Mouse (Mus musculus): ENCODE measurements around the gene Acsm3. TPM values are rescaled to one million over a fixed set of nuclear protein-coding genes. Genes with fewer than 3 reads are reported as not detected.

The Acsm3 gene
- polyA plus RNA-seq, 1 experiment from 2014 or later = 0.27 TPM

GRCm38 (mm10) chr7:119783453-119783852, 22.7 kb downstream of the Acsm3 start:
- H3K9ac ChIP-seq (ENCODE audit: low read depth, low read length) = no peak overlapping the region
- no peak for DNase-seq (ENCODE audit: low spot score)
- H3K4me2 ChIP-seq = no peak overlapping the region
- peaks cover 3% of the 10 kb centered on the region; the same call in 1 of the 2 replicates for H3K4me1 ChIP-seq (replicated peaks; ENCODE audit: control insufficient read depth, insufficient read depth, low read length)
- 89% methylated on average over 2 of the region's 2 CpGs for WGBS
- no peaks in the 10 kb centered on the region for H3K9me3 ChIP-seq (ENCODE audit: control insufficient read depth, low read length)
- no peak for ATAC-seq (replicated peaks; ENCODE audit: low FRiP score)
- peaks cover 17% of the 10 kb centered on the region; the same call in 1 of the 2 replicates for H3K36me3 ChIP-seq (ENCODE audit: control insufficient read depth, insufficient read depth, low read length)
- no peak overlapping the region for H3K27ac ChIP-seq (ENCODE audit: low read depth, low read length)
- no peak overlapping the region for H3K4me3 ChIP-seq (ENCODE audit: low read depth, low read length)
- H3K27me3 ChIP-seq (replicated peaks; ENCODE audit: control insufficient read depth, insufficient read depth, low read length) = no peaks in the 10 kb centered on the region

- peak overlapping the region; percentile 24 for H3K4me2 ChIP-seq
- H3K9me3 ChIP-seq (ENCODE audit: control insufficient read depth, low read length) = no peaks in the 10 kb centered on the region
- ATAC-seq (replicated peaks; ENCODE audit: low FRiP score) (peak; percentile 98), DNase-seq (ENCODE audit: low spot score) (no peak)
- peak overlapping the region; percentile 63 for H3K27ac ChIP-seq (ENCODE audit: low read depth, low read length)
- no peaks in the 10 kb centered on the region for H3K27me3 ChIP-seq (replicated peaks; ENCODE audit: control insufficient read depth, insufficient read depth, low read length)
- peaks cover 20% of the 10 kb centered on the region; the same call in 1 of the 2 replicates for H3K36me3 ChIP-seq (ENCODE audit: control insufficient read depth, insufficient read depth, low read length)
- H3K9ac ChIP-seq (ENCODE audit: low read depth, low read length) = no peak overlapping the region
- 54% methylated on average over 5 of the region's 5 CpGs for WGBS
- H3K4me3 ChIP-seq (ENCODE audit: low read depth, low read length) = no peak overlapping the region
- peaks cover 3% of the 10 kb centered on the region; the same call in 1 of the 2 replicates for H3K4me1 ChIP-seq (replicated peaks; ENCODE audit: control insufficient read depth, insufficient read depth, low read length)
Measured at GRCm38 (mm10) chr7:119784908-119785307, 24.2 kb downstream of the Acsm3 start.

- H3K27ac ChIP-seq (ENCODE audit: low read depth, low read length) = no peak overlapping the region
- H3K27me3 ChIP-seq (replicated peaks; ENCODE audit: control insufficient read depth, insufficient read depth, low read length) = no peaks in the 10 kb centered on the region
- no peaks in the 10 kb centered on the region for H3K9me3 ChIP-seq (ENCODE audit: control insufficient read depth, low read length)
- peaks cover 11% of the 10 kb centered on the region; the same call in 1 of the 2 replicates for H3K4me1 ChIP-seq (replicated peaks; ENCODE audit: control insufficient read depth, insufficient read depth, low read length)
- WGBS = 92% methylated on average over 3 of the region's 3 CpGs
- no peak overlapping the region for H3K4me3 ChIP-seq (ENCODE audit: low read depth, low read length)
- H3K36me3 ChIP-seq (ENCODE audit: control insufficient read depth, insufficient read depth, low read length) = peaks cover 22% of the 10 kb centered on the region; the same call in 1 of the 2 replicates
- no peak for ATAC-seq (replicated peaks; ENCODE audit: low FRiP score)
- DNase-seq (ENCODE audit: low spot score) = no peak
- H3K4me2 ChIP-seq = no peak overlapping the region
- H3K9ac ChIP-seq (ENCODE audit: low read depth, low read length) = no peak overlapping the region
Measured at GRCm38 (mm10) chr7:119789024-119789423, 28.3 kb downstream of the Acsm3 start.

GRCm38 (mm10) chr7:119793586-119794250, 33.0 kb downstream of the Acsm3 start, which contains the start of the genes Rexo5 and Eri2:
TSS of gene Rexo5 (plus strand) at chr7:119794006.
TSS of gene Eri2 (minus strand) at chr7:119794058.
- peak within 1 kb of the TSS; percentile 79 for H3K9ac ChIP-seq (ENCODE audit: low read depth, low read length)
- H3K4me1 ChIP-seq (replicated peaks; ENCODE audit: control insufficient read depth, insufficient read depth, low read length) = peaks cover 13% of the 10 kb centered on the region
- ATAC-seq (replicated peaks; ENCODE audit: low FRiP score) = peak; percentile 98

GRCm38 (mm10) chr7:119794251-119794638, 33.5 kb downstream of the Acsm3 start:
- peak overlapping the region; percentile 79 for H3K9ac ChIP-seq (ENCODE audit: low read depth, low read length)

More at GRCm38 (mm10) chr7:119793586-119794250, 33.0 kb downstream of the Acsm3 start, which contains the start of the genes Rexo5 and Eri2:
- H3K27ac ChIP-seq (ENCODE audit: low read depth, low read length) = peak within 1 kb of the TSS; percentile 62
- peaks cover 6% of the 10 kb centered on the region; the same call in 1 of the 2 replicates for H3K36me3 ChIP-seq (ENCODE audit: control insufficient read depth, insufficient read depth, low read length)
- DNase-seq (ENCODE audit: low spot score) = peak; percentile 91
- H3K9me3 ChIP-seq (ENCODE audit: control insufficient read depth, low read length) = no peaks in the 10 kb centered on the region
- H3K4me2 ChIP-seq = peak within 1 kb of the TSS; percentile 66
- WGBS = under 1% methylated on average over 53 of the region's 53 CpGs
- H3K4me3 ChIP-seq (ENCODE audit: low read depth, low read length) = peak within 1 kb of the TSS; percentile 72
- no peaks in the 10 kb centered on the region for H3K27me3 ChIP-seq (replicated peaks; ENCODE audit: control insufficient read depth, insufficient read depth, low read length)

GRCm38 (mm10) chr7:119795311-119795710, 34.6 kb downstream of the Acsm3 start:
- H3K4me3 ChIP-seq (ENCODE audit: low read depth, low read length) = peak overlapping the region; percentile 32
- H3K27ac ChIP-seq (ENCODE audit: low read depth, low read length) = no peak overlapping the region; the same call in 1 of the 2 replicates
- ATAC-seq (replicated peaks; ENCODE audit: low FRiP score) = peak; percentile 60
- H3K4me2 ChIP-seq = peak overlapping the region; percentile 60
- DNase-seq (ENCODE audit: low spot score) = no peak
- H3K36me3 ChIP-seq (ENCODE audit: control insufficient read depth, insufficient read depth, low read length) = peaks cover 2% of the 10 kb centered on the region; the same call in 1 of the 2 replicates
- H3K9me3 ChIP-seq (ENCODE audit: control insufficient read depth, low read length) = no peaks in the 10 kb centered on the region
- H3K27me3 ChIP-seq (replicated peaks; ENCODE audit: control insufficient read depth, insufficient read depth, low read length) = no peaks in the 10 kb centered on the region
- 0 out of 2 replicates have a peak overlapping the region, but pooled peaks have one; percentile 7 for H3K9ac ChIP-seq (ENCODE audit: low read depth, low read length)
- H3K4me1 ChIP-seq (replicated peaks; ENCODE audit: control insufficient read depth, insufficient read depth, low read length) = peaks cover 13% of the 10 kb centered on the region

More at GRCm38 (mm10) chr7:119794251-119794638, 33.5 kb downstream of the Acsm3 start:
- H3K27ac ChIP-seq (ENCODE audit: low read depth, low read length) = peak overlapping the region; percentile 62
- peaks cover 13% of the 10 kb centered on the region for H3K4me1 ChIP-seq (replicated peaks; ENCODE audit: control insufficient read depth, insufficient read depth, low read length)
- ATAC-seq (replicated peaks; ENCODE audit: low FRiP score) (peak; percentile 63), DNase-seq (ENCODE audit: low spot score) (no peak)
- peak overlapping the region; percentile 72 for H3K4me3 ChIP-seq (ENCODE audit: low read depth, low read length)
- under 1% methylated on average over 21 of the region's 21 CpGs for WGBS
- peaks cover 6% of the 10 kb centered on the region; the same call in 1 of the 2 replicates for H3K36me3 ChIP-seq (ENCODE audit: control insufficient read depth, insufficient read depth, low read length)
- no peaks in the 10 kb centered on the region for H3K9me3 ChIP-seq (ENCODE audit: control insufficient read depth, low read length)
- H3K4me2 ChIP-seq = peak overlapping the region; percentile 66
- H3K27me3 ChIP-seq (replicated peaks; ENCODE audit: control insufficient read depth, insufficient read depth, low read length) = no peaks in the 10 kb centered on the region

- ATAC-seq (replicated peaks; ENCODE audit: low FRiP score) = no peak
- no peak overlapping the region for H3K4me2 ChIP-seq
- no peak overlapping the region for H3K4me3 ChIP-seq (ENCODE audit: low read depth, low read length)
- WGBS = 94% methylated on average over 3 of the region's 3 CpGs
- H3K36me3 ChIP-seq (ENCODE audit: control insufficient read depth, insufficient read depth, low read length) = no peaks in the 10 kb centered on the region; the same call in 1 of the 2 replicates
- H3K4me1 ChIP-seq (replicated peaks; ENCODE audit: control insufficient read depth, insufficient read depth, low read length) = no peaks in the 10 kb centered on the region
- no peak for DNase-seq (ENCODE audit: low spot score)
- H3K9me3 ChIP-seq (ENCODE audit: control insufficient read depth, low read length) = no peaks in the 10 kb centered on the region
- no peak overlapping the region for H3K9ac ChIP-seq (ENCODE audit: low read depth, low read length)
- no peak overlapping the region for H3K27ac ChIP-seq (ENCODE audit: low read depth, low read length)
- no peaks in the 10 kb centered on the region for H3K27me3 ChIP-seq (replicated peaks; ENCODE audit: control insufficient read depth, insufficient read depth, low read length)
Measured at GRCm38 (mm10) chr7:119800488-119800887, 39.8 kb downstream of the Acsm3 start.

GRCm38 (mm10) chr7:119800991-119801390, 40.3 kb downstream of the Acsm3 start:
- H3K4me3 ChIP-seq (ENCODE audit: low read depth, low read length) = no peak overlapping the region
- DNase-seq (ENCODE audit: low spot score) = no peak
- ATAC-seq (replicated peaks; ENCODE audit: low FRiP score) = no peak
- no peak overlapping the region for H3K27ac ChIP-seq (ENCODE audit: low read depth, low read length)
- H3K36me3 ChIP-seq (ENCODE audit: control insufficient read depth, insufficient read depth, low read length) = peaks cover under 1% of the 10 kb centered on the region; the same call in 1 of the 2 replicates
- 81% methylated on average over 3 of the region's 3 CpGs for whole genome bisulfite sequencing
- no peak overlapping the region for H3K9ac ChIP-seq (ENCODE audit: low read depth, low read length)
- no peaks in the 10 kb centered on the region for H3K27me3 ChIP-seq (replicated peaks; ENCODE audit: control insufficient read depth, insufficient read depth, low read length)
- H3K9me3 ChIP-seq (ENCODE audit: control insufficient read depth, low read length) = no peaks in the 10 kb centered on the region
- no peak overlapping the region for H3K4me2 ChIP-seq
- H3K4me1 ChIP-seq (replicated peaks; ENCODE audit: control insufficient read depth, insufficient read depth, low read length) = no peaks in the 10 kb centered on the region

Measured in liver, embryonic 11.5 days (tissue).